Mouse (Mus musculus) neutrophil, adult 83 days (primary cell): ENCODE measurements around the gene Gucy1a1. TPM values are rescaled to one million over a fixed set of nuclear protein-coding genes. Genes with fewer than 3 reads are reported as not detected.

Experiments
- total RNA-seq, 2 experiments: library from RNA; stranded (reverse); gene quantifications; one replicate each; pipeline ENCODE4 v1.2.4; 2023

The Gucy1a1 gene
- under 1 TPM; 0.35 to 0.55 TPM for total RNA-seq

DNA sequence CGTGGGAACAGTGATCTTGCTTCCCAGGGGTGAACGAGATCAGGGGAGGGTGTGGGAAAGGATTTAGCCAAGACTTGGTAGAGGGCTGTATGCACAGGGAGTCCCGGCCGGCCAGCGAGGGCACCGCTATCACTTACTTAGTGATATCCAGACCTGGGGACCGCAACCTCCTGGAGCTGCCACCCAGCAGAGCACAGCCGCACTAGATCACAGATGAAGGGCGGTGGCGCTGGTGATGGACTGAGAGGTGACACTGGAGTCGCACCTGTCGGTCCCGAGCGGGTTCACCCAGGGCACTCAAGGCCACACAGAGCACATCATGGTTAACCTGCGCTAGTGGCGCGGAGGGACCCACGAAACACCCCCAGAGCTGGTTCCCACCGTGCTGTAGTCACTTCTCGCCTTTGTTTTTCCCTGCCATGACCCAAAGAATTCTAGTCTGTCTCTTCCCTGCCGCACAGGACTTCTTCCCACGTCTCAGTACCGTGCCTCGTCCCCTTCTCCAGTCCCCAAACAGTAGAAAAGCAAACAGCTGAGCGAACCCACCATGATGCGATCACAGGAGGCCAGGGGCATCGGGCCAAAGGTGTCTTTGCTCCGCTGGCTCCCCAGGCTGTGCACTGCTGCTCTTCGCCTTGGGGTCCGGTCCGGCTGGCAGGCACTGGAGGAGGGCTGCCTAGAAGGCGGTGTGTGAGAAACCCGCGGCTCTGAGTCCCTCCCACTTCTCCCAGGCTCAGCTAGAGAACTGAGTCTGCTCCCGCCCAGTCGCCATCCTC, at the start of gene Gucy1a1:
Gene Gucy1a1, minus strand, starts transcription at position 664 of the 776 bp plus-strand sequence.

DNA sequence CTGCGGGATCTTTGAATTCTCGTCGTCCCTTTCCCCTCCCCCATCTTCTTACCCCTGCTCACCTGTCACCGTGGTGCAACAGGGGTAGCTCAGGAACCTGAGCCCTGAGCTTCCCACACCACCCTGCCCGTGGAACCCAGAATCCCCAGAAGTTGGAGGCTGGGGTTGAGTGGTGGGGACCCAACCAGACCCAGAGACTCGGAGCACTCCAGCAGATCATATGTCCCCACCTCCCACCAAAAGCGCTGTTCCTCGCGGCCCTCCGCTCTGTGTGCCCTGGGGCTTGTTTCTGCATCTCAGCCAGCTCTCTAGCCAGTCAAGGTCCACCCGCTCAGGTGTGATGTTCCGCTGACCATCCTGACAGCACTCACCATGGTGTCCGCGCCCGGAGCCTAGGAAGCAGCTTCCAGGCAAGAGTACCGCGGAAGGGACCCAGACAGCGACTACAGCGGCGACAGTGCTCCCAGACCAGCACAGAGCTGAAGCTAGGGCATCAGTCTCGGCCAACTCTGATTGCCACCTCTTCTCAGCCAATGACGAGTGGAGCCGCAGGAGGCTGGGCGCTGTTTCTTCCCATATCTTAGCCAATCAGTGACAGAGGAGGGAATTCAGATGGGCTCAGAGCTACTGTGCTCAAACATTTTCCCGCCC, 71.3 kb downstream of the Gucy1a1 start, which contains the start of gene Gucy1b1:
Gene Gucy1b1, minus strand, starts transcription at position 489 of the 651 bp plus-strand sequence.

Other genes with a start within 250 kb of the Gucy1a1 start
- 1 to 10 TPM; 6.9 to 7.1 TPM for gene Ctso, start 213.2 kb downstream of the Gucy1a1 start, total RNA-seq
- gene Tdo2, start 169.6 kb downstream of the Gucy1a1 start, total RNA-seq = not detected
- not detected for gene Asic5, start 163.5 kb downstream of the Gucy1a1 start, total RNA-seq
- under 1 TPM in 1 of 2 experiments, not detected in 1; 0.11 TPM for gene Gucy1b1, start 71.1 kb downstream of the Gucy1a1 start, total RNA-seq
- gene Map9, start 212.3 kb upstream of the Gucy1a1 start, total RNA-seq = under 1 TPM in 1 of 2 experiments, not detected in 1; 0.46 TPM